Mouse (Mus musculus) urinary bladder, postnatal 4 days (tissue): Measurements from ENCODE around the gene Eif1ad.
"Not testable (repeated sequence)": the region's sequence is repeated elsewhere in the genome, so short reads cannot be mapped to it uniquely, and the experiment has no call there.

Experiments
- DNase-seq, 2 experiments: peaks; one replicate each; pipeline ENCODE4 v3.0.0; 2021 to 2022; ENCODE audit warnings: low spot score in 2 of 2

The Eif1ad gene

GRCm38 (mm10) chr19:5377446-5377845 is 10.9 kb downstream of the Eif1ad start:
- no peak for DNase-seq

DNA sequence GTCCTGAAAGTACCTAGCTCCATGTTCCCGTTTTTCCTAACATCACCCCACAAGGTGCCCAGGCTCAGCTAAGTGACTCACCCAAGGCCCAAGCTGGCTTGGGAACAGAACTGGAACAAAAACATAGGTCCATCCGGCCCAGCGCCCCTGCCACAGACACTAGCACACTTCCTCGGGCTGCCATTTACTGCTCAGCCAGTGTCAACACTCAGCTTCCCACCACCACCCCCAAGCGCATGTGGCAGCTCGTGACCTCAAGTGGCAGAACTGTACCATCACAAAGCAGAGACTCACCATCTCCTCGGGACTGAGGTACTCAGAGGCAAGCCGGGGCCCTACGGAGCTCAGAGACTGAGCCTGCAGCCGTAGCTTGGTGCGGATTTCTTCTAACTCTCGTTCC is 16.8 kb downstream of the Eif1ad start:
- DNase-seq: no peak

DNA sequence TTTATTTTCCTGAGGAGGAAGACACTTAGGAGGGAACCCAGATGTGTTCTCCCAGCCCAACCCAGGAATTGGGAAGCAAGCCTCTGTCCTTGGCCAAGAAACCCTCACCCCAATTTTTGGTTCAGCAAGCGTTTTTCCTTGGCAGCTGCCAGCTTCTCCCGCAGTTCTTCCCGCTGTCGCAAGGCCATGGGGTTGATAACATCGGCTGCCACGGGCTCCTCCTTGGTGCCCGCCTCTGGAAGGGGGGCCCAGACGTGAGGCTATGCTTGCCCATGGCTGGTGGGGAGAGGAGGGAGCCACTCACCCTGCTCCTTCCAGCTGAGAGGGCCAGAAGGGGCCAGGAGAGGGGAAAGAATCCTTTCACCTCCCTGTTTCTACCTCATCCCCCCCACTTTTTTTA is 18.2 kb downstream of the Eif1ad start:
- DNase-seq: no peak

DNA sequence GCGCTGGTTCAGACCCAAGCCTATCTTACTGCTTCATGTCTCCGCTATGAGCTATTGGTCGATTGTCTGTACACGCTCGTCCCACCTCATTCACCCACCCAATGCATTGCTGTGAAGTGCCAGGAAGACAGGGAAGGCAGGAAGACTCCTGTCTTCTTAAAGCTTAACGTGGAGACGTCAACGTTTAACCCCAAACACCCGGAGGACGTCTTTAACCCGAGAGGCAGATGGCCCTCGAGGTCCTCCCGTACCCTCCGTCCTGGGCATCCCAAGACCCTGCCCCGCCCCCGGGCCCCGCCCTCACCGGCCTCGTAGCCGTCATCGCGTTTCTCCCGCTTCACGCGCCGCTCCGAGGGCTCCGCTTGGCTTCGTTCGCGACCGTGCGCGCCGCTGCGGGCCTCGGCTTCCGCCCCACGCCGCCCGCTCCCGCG is 21.5 kb downstream of the Eif1ad start:
- DNase-seq: no peak

DNA sequence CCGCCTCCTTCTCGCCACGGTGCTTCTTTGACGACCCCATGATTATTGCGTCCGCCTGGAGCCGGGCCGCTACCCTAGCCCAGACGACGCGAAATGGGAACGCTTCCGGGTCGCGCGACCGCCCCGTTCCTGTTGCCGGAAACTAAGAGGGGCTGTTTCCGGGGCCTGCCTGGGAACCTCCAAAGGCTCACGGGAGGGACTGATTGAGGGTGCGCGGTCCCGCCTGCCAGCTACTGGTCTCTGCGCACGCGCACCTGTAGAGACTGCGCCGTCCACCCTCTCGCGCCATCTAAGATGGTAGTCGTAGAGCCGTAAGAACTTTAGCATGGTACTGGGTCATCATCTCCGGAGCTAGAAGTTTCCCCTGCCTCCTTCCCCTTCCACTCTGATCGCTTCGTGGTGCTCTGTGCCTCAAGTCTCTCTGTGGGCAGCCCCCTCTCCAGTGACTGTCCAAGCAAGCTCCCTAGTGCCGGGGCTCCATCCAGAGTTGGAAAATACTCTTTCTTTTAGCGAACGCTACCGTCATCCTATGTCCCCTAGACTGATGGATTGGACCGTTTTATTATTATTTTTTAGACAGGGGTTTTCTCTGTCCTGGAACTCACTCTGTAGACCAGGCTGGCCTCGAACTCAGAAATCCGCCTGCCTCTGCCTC is 22.2 kb downstream of the Eif1ad start, which contains the start of gene Sart1:
TSS of gene Sart1 (minus strand) at position 116 of the 655 bp plus-strand sequence.
- DNase-seq: peak; percentile 94 to 95

GRCm38 (mm10) chr19:5389647-5390046 is 23.1 kb downstream of the Eif1ad start:
- DNase-seq: no peak

DNA sequence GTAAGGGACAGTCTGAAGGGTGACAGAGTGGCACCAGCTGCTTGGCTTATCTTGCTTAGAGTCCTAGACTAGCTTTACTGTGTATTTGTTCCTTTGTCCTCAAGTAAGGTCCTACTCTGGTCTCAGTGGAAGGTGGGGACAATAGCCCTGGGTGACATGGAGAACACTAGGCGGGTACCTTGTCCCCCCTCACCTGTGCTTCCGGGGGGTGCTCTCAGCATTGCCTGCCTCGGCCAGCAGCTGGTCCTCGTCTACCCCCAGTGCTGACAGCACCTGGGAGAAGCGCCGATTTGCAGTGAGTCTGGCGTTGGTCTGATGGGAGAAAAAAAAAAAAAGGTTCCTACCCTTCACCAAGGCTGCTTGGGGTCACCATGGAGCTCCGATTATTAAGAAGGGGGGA is 23.9 kb downstream of the Eif1ad start:
- no peak for DNase-seq

DNA sequence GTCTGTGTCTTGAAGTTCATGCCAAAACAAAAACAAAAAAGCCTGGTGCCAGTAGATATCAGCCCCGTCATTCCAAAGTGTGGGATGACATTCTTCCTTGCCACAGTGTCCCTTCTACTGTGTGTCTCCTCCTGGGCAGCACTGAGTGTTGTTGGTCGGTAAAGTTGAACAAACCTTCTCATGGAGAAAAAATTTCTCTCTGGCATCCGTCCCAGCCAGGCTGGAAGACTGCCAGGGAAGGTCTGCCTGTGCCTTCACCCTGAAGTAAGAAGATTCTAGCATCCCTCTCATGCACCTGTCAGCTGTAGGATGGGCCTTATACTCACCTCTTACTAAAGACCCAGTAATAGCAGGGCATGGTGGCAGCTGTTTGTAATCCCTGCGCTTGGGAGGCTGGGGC is 26.4 kb downstream of the Eif1ad start:
- peak; percentile 58 to 79 for DNase-seq

- no peak for DNase-seq
These were observed 27.6 kb downstream of the Eif1ad start for GRCm38 (mm10) chr19:5394168-5394567.

DNA sequence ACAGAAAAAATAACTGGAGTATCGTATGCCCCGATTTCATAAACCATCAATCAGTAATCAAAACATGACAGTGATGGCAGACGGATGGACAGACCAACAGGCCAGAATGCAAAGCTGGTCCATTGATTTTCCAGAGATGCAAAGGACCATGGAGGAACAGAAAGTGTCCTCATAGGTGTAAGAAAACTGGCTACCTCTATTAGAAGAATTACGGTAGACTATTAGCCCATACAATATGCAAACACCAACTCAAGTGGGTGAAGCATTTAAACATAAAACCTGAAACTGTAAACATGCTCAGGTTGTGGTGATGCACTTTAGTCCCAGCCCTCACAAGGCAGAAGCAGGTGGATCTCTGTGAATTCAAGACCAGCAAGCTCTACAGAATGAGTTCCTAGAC is 28.8 kb downstream of the Eif1ad start:
- DNase-seq: no peak

DNA sequence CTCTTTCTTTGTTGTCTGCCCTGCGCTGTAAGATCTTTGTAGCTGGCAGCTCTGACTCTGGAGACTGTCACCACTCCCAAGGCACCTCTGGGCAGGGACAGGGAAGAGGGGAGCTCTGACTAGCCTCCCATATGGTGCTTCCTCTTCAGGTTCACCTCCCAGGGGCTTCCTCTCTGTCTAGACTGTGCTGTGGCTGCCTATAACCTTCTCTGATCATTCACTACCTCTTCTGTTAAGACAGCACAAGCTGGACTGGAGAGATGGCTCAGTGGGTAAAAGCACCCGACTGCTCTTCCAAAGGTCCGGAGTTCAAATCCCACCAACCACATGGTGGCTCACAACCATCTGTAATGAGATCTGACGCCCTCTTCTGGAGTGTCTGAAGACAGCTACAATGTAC is 34.5 kb downstream of the Eif1ad start:
- not testable (repeated sequence) for DNase-seq

DNA sequence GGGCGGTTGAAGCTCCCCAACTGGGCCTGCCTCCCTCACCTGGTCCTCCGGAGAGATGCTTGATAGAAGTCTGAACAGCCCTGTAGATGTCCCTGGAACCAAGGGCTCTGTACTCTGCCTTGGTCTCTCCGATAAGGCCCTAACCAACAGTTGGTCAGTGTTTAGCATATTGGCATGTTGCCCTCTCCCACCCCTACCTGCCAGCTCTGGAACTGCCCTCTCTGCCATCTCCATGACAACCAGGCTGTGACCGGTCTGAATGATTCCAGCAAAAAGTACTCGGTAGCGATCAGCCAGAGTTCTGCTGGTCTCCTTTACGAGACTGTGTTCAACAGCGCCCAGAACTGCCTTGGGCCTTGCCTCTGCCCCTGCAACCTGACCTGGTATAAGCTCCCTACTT is 35.8 kb downstream of the Eif1ad start, which contains the start of gene Tsga10ip:
TSS of gene Tsga10ip (minus strand) at position 234 of the 400 bp plus-strand sequence.
- DNase-seq: no peak

- DNase-seq: no peak
These were observed 39.4 kb downstream of the Eif1ad start for GRCm38 (mm10) chr19:5405924-5406323.

DNA sequence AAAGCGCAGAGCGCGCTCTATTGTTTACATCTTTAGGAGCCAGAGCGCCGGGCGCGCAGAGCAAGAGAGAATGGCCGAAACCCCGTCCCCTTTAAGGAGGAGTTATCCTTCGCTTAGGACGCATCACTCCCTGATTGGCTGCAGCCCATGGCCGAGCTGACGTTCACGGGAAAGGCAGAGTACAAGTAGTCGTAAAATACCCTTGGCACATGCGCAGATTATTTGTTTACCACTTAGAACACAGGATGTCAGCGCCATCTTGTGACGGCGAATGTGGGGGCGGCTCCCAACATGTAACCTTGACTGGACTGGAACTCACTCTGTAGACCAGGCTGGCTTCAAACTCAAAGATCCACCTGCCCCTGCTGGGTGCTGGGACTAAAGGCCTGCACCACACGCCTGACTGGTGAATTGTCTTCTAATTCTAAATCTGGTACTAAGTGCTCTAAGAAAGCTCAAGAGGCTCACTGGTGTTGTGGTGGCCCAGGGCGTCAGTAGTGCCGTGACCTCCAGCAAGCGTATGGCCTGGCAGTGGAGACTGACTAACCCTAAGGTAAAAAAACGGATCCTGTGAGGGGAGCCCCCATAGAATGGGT is 40.1 kb downstream of the Eif1ad start:
- not testable (repeated sequence) for DNase-seq

GRCm38 (mm10) chr19:5407133-5407532 is 40.6 kb downstream of the Eif1ad start:
- no peak for DNase-seq

GRCm38 (mm10) chr19:5408057-5409001 is 41.8 kb downstream of the Eif1ad start:
- DNase-seq: no peak

DNA sequence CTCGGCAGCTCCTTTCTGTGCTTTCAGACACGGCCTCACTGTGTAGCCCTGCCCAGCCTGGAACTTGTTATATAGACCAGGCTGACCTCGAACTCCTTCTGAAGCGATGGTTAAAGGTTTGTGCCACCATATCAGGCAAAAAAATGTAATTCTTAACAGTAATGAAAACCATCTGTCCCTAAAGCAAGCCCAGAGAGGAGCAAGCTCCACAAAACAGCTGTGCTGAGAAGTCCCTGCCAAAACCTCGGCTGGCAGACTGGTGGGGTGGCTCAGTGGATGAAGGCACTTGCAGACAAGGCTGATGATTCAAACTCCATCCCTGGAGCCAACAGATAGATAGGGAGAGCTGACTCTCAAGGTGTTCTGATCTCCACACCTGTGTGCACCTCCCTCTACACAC is 42.5 kb downstream of the Eif1ad start:
- no peak for DNase-seq

- DNase-seq: no peak
These were observed 44.1 kb downstream of the Eif1ad start for GRCm38 (mm10) chr19:5410641-5411040.

DNA sequence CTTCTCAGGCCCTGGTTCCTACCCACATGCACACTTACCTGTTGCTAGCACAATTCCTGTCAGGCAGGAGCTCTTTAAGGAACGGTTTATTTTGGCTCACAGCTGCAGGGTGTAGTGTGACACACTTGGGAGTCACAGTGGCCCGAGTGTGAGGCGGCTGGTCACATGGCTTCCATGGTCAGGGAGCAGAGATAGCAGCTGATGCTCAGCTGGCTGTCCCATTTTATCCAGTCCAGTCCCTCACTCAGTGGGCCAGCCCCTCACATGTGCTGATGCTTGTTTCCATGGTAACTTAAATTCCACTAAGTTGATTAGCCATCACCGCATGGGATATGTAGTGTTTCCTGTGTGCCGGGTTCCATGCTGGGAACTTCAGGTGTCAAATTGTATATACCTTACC is 45.4 kb downstream of the Eif1ad start:
- no peak for DNase-seq

GRCm38 (mm10) chr19:5413840-5414239 is 47.3 kb downstream of the Eif1ad start:
- no peak for DNase-seq

- DNase-seq: no peak
These were observed 48.0 kb downstream of the Eif1ad start for GRCm38 (mm10) chr19:5414534-5414957.

GRCm38 (mm10) chr19:5418750-5419466 is 52.4 kb downstream of the Eif1ad start:
- DNase-seq: no peak
